Mouse (Mus musculus) spleen, adult 2 months (tissue): ENCODE measurements around the gene Sdhb.

Experiments used
- CTCF ChIP-seq: fragments of 200-500 bp; IDR thresholded peaks from 2 replicates; pipeline ENCODE4 v1.5.1; 2011; ENCODE audit warnings: mild to moderate bottlenecking, inconsistent platforms; ENCODE audit not compliant: insufficient read depth, insufficient read length, insufficient replicate concordance; ENCODE audit errors: extremely low read depth
- POLR2A ChIP-seq: fragments of 200-500 bp; IDR thresholded peaks from 2 replicates; pipeline ENCODE4 v1.6.1; 2011; ENCODE audit warnings: low read depth, low read length, inconsistent platforms

- TF ChIP-seq POLR2A, result no peak
- TF ChIP-seq CTCF, result no peak
Observed at GRCm38 (mm10) chr4:140984544-140984943, 23.5 kb downstream of the Sdhb start.
